Mouse (Mus musculus) spleen, adult 10 weeks (tissue): Measurements from ENCODE around the gene Esyt2. TPM values are rescaled to one million over a fixed set of nuclear protein-coding genes. Genes with fewer than 3 reads are reported as not detected.

Experiments used
- polyA plus RNA-seq: library from polyadenylated mRNA; stranded (reverse); fragments of 350-450 nt; fragmentation: Illumina TruSeq; extraction: RNeasy Lipid Tissue Mini Kit (QIAGEN cat#74804); gene quantifications from one replicate; pipeline ENCODE4 v1.2.3, GENCODE M21; 2015; ENCODE audit warnings: low replicate concordance; ENCODE audit not compliant: insufficient read depth

Gene Esyt2
- polyA plus RNA-seq: 85.3 TPM

GRCm38 (mm10) chr12:116280653-116281364, at the start of gene Esyt2:
TSS of gene Esyt2 (plus strand) at chr12:116281196.

GRCm38 (mm10) chr12:116262555-116263341, 18.2 kb upstream of the Esyt2 start, which contains the start of gene Wdr60:
TSS of gene Wdr60 (minus strand) at chr12:116263022.

GRCm38 (mm10) chr12:116275086-116275485, 5.9 kb upstream of the Esyt2 start, which contains the start of gene Gm11027:
TSS of gene Gm11027 (plus strand) at chr12:116275386.

DNA sequence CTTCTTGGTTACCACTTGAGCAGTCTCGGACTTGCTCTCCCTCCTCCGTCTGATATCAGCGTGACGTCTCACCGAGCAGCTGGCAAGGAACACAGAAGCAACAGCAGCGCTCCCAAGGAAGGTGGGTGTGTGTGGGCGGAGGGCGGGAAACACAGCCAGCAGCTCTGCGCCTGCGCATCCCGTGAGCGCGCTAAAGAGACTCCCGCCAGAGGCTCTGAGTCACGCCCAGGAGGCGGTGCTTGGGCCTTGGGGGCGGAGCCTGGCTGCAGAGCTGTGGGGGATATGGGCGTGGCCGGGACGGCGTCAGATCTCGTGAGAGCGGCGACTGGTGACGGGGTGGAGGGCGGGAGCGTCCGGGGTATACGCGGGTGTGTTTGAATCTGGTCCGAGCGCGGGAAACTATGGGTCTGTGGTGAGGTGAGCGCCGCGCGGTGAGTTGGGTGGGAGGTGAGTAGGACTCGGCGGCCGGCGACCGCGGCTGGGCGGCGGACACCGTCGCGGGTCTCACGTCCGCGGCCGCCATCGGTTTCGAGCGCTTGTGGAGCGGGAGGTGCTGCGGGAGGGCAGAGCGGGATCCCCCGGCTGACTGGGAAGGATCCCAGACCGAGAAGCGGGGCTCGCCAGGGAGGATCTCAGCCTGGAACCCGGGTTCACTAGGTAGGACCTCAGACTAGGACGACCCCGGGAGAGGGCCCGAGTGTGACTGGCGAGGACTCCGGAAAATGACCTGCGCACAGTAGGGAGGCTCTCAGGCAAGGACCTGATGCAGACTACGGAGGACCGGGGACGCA, 124.2 kb downstream of the Esyt2 start, which contains the start of gene Ncapg2:
Ncapg2 (plus strand) TSS at position 358 of the 791 bp plus-strand sequence.

Other genes with a start within 250 kb of the Esyt2 start
- gene Zfp386, start 233.5 kb upstream of the Esyt2 start, polyA plus RNA-seq: 41.5 TPM
- 0.36 TPM for gene Vipr2, start 203.5 kb upstream of the Esyt2 start, polyA plus RNA-seq
- gene Wdr60, start 18.2 kb upstream of the Esyt2 start, polyA plus RNA-seq: 3.7 TPM
- not detected for gene Gm11027, start 5.8 kb upstream of the Esyt2 start, polyA plus RNA-seq
- gene Ncapg2, start 124.2 kb downstream of the Esyt2 start, polyA plus RNA-seq: 34.1 TPM
- not detected for gene Ptprn2, start 204.5 kb downstream of the Esyt2 start, polyA plus RNA-seq